Mouse (Mus musculus) MEL (cell line): ENCODE measurements around the gene Hoxd10.

Experiments
- CTCF ChIP-seq, 3 experiments: IDR thresholded peaks in 2 of 3; conservative IDR thresholded peaks in 1 of 3; 2 replicates each; pipeline ENCODE4 v1.5.1; 2011 to 2012; ENCODE audit warnings: low read length in 3 of 3, low read depth in 2 of 3, mild to moderate bottlenecking in 2 of 3, improper control_type of control experiment in 1 of 3, inconsistent platforms in 1 of 3, mixed read lengths in 1 of 3, moderate library complexity in 1 of 3; ENCODE audit not compliant: control insufficient read depth in 1 of 3, insufficient read depth in 1 of 3, poor library complexity in 1 of 3, severe bottlenecking in 1 of 3
- EP300 ChIP-seq, 2 experiments: IDR thresholded peaks; 2 replicates each; pipeline ENCODE4 v1.6.1; 2011; ENCODE audit warnings: improper control_type of control experiment in 2 of 2, low read length in 2 of 2, low read depth in 1 of 2, mild to moderate bottlenecking in 1 of 2
- GABPA ChIP-seq: IDR thresholded peaks from 2 replicates; pipeline ENCODE4 v1.6.1; 2012; ENCODE audit warnings: low read depth, mild to moderate bottlenecking, inconsistent platforms, low read length, improper control_type of control experiment, moderate library complexity
- HCFC1 ChIP-seq: IDR thresholded peaks from 2 replicates; pipeline ENCODE4 v1.6.1; 2012; ENCODE audit warnings: low read depth, mild to moderate bottlenecking, inconsistent platforms, low read length, improper control_type of control experiment, moderate library complexity
- KAT2A ChIP-seq: conservative IDR thresholded peaks from 2 replicates; pipeline ENCODE4 v1.6.1; 2012; ENCODE audit warnings: low read depth, low read length, improper control_type of control experiment, inconsistent platforms
- MAFK ChIP-seq: IDR thresholded peaks from 2 replicates; pipeline ENCODE4 v1.6.1; 2011; ENCODE audit warnings: low read depth, mild to moderate bottlenecking, low read length, improper control_type of control experiment, borderline replicate concordance
- POLR2A ChIP-seq, 2 experiments: IDR thresholded peaks; 2 replicates each; pipeline ENCODE4 v1.6.1; 2011 to 2012; ENCODE audit warnings: low read length in 2 of 2, mild to moderate bottlenecking in 2 of 2, control low read depth in 1 of 2, improper control_type of control experiment in 1 of 2, low read depth in 1 of 2, moderate library complexity in 1 of 2; ENCODE audit not compliant: control insufficient read depth in 1 of 2, insufficient read depth in 1 of 2, poor library complexity in 1 of 2
- SIN3A ChIP-seq: IDR thresholded peaks from 2 replicates; pipeline ENCODE4 v1.6.1; 2012; ENCODE audit warnings: low read length, improper control_type of control experiment, inconsistent platforms
- USF1 ChIP-seq: IDR thresholded peaks from 2 replicates; pipeline ENCODE4 v1.6.1; 2014; ENCODE audit warnings: low read depth, mild to moderate bottlenecking, inconsistent platforms, low read length, improper control_type of control experiment, moderate library complexity

DNA sequence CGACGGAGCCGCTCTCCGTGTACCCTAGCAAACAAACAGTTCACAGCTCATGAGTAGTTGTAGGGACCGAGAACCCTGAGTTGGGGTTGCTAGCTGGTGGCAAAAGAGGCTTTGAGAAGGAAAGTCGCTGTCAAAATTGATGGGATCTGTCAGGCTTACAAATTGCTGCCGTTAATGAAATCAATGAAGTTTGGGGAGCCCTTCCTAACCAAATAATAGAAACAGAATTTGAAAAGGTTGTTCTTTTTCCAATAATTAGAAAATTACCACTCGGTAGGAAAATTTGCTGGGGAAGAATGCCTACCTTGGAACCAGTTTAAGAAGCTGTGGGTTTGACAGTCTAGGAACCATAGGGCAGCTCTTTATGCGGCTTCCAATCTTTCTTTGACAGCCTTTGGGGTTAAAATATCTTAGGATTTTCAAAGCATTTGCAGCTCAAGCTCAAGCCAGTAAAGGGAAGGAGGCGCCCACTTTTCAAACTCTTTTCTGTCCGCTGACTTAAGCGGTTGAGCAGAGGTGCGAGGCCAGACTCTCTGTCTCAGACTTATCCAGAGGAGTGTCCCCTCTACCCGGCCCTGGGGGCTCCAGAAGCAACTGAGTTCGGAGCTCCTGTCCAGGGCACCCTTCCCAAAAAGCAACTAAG lies 33.6 kb upstream of the Hoxd10 start:
- TF ChIP-seq CTCF (IDR thresholded peaks at IDR 0.05 in 2 of 3, conservative IDR thresholded peaks at IDR 0.05 in 1 of 3; ENCODE audit: control insufficient read depth in 1 of 3, insufficient read depth in 1 of 3, low read depth in 2 of 3, low read length in 3 of 3, poor library complexity in 1 of 3, severe bottlenecking in 1 of 3), result no peak
- no peak for TF ChIP-seq GABPA
- TF ChIP-seq USF1, result no peak
- TF ChIP-seq POLR2A (IDR thresholded peaks at IDR 0.05; ENCODE audit: control insufficient read depth in 1 of 2, insufficient read depth in 1 of 2, low read depth in 1 of 2, low read length in 2 of 2, poor library complexity in 1 of 2), result no peak
- no peak for TF ChIP-seq KAT2A
- no peak for TF ChIP-seq SIN3A
- TF ChIP-seq HCFC1, result no peak
- TF ChIP-seq EP300 (IDR thresholded peaks at IDR 0.05; ENCODE audit: low read depth in 1 of 2, low read length in 2 of 2), result no peak
- TF ChIP-seq MAFK, result no peak
